Mouse (Mus musculus) CD4-positive, CD25-positive, alpha-beta regulatory T cell (primary cell): ENCODE results near the gene B4galt2. TPM values are rescaled to one million over a fixed set of nuclear protein-coding genes. Genes with fewer than 3 reads are reported as not detected.

Experiments used
- polyA plus RNA-seq: library from polyadenylated mRNA; unstranded; fragments of 100-300 nt; shearing (Covaris generic); gene quantifications from one replicate; pipeline ENCODE4 v1.2.1, GENCODE M21; 2017

The B4galt2 gene
- polyA plus RNA-seq, result 0.10 TPM

GRCm38 (mm10) chr4:117882701-117883691 lies at the start of gene B4galt2:
Gene B4galt2 (minus strand): TSS chr4:117883487.

GRCm38 (mm10) chr4:117929391-117929881 lies 46.1 kb upstream of the B4galt2 start, which contains the start of gene Artn:
Gene Artn (minus strand): TSS chr4:117929763.

GRCm38 (mm10) chr4:117914591-117915442 lies 31.5 kb upstream of the B4galt2 start, which contains the start of gene Ipo13:
Gene Ipo13 (minus strand): TSS chr4:117914999.

GRCm38 (mm10) chr4:117891738-117892161 lies 8.5 kb upstream of the B4galt2 start, which contains the start of gene Dph2:
Gene Dph2 (minus strand): TSS chr4:117892032.

GRCm38 (mm10) chr4:117887133-117887532 lies 3.8 kb upstream of the B4galt2 start, which contains the start of gene Atp6v0b:
Gene Atp6v0b (minus strand): TSS chr4:117887333.

GRCm38 (mm10) chr4:117872471-117872886 lies 10.8 kb downstream of the B4galt2 start, which contains the start of gene Ccdc24:
Gene Ccdc24 (minus strand): TSS chr4:117872557.

GRCm38 (mm10) chr4:117834457-117834844 lies 48.8 kb downstream of the B4galt2 start, which contains the start of gene Slc6a9:
Gene Slc6a9 (plus strand): TSS chr4:117834506.

Other genes with a start within 250 kb of the B4galt2 start
- gene Dmap1, start 201.2 kb downstream of the B4galt2 start, polyA plus RNA-seq, result 49.5 TPM
- not detected for gene Gm12845, start 159.1 kb downstream of the B4galt2 start, polyA plus RNA-seq
- gene Klf17, start 117.8 kb downstream of the B4galt2 start, polyA plus RNA-seq, result not detected
- 0.17 TPM for gene Slc6a9, start 49.0 kb downstream of the B4galt2 start, polyA plus RNA-seq
- not detected for gene Ccdc24, start 10.9 kb downstream of the B4galt2 start, polyA plus RNA-seq
- 188 TPM for gene Atp6v0b, start 3.8 kb upstream of the B4galt2 start, polyA plus RNA-seq
- 39.2 TPM for gene Dph2, start 8.5 kb upstream of the B4galt2 start, polyA plus RNA-seq
- 32.2 TPM for gene Ipo13, start 31.5 kb upstream of the B4galt2 start, polyA plus RNA-seq
- gene Artn, start 46.3 kb upstream of the B4galt2 start, polyA plus RNA-seq, result not detected